Mouse (Mus musculus): ENCODE data around the gene Dbndd2. TPM values are rescaled to one million over a fixed set of nuclear protein-coding genes. Genes with fewer than 3 reads are reported as not detected.
A peak's percentile ranks its signal among the peaks of the same experiment; 100 is the strongest.

Dbndd2 gene
- total RNA-seq, 1 experiment: 4.2 TPM

DNA sequence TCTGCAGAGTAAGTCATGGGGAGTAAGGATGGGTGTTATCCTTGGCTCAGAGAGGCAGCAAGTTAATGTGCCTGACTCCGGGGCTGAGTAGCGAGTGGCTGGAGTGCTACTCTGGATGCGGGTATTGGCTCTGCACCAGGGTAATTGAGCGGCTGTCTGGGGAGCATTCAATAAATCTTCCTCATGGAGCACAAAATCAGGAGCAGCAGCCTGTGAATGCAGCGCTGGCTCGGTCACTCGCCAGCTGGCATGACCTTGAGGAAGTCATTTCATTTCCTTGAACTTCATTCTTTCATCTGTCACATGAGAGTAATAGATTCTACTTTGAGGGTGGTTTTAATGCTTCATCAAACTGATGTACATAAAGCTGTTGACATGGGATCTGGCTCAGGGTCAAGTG is 14.6 kb downstream of the Dbndd2 start:
- Histone ChIP-seq H3K4me3 (ENCODE audit: insufficient read depth in 1 of 2, low read depth in 1 of 2, low read length in 2 of 2, poor library complexity in 1 of 2, severe bottlenecking in 1 of 2) (no peak overlapping the region), H3K9me3 (ENCODE audit: control insufficient read depth, insufficient read depth, low read depth, low read length) (no peaks in the 10 kb centered on the region), H3K27ac (ENCODE audit: insufficient read depth, low read depth, low read length, poor library complexity, severe bottlenecking) (no peak overlapping the region), H3K36me3 (ENCODE audit: control insufficient read depth, insufficient read depth, low read length, poor library complexity, severe bottlenecking) (peaks cover 26% of the 10 kb centered on the region), H3K4me1 (ENCODE audit: control insufficient read depth in 2 of 2, insufficient read depth in 2 of 2, low read length in 2 of 2, poor library complexity in 1 of 2) (no peaks in the 10 kb centered on the region; a peak in 1 of 4 replicates), H3K9ac (ENCODE audit: insufficient read depth, low read depth, low read length, poor library complexity, severe bottlenecking) (no peak overlapping the region)
- DNase-seq (ENCODE audit: low read depth, low spot score): no peak
- in situ Hi-C loops (cut with MboI; ENCODE audit: low sequenced_read_pairs in 2 of 2, unreplicated experiment in 2 of 2): no loop called here
- TF ChIP-seq CHD2 (IDR thresholded peaks at IDR 0.05; ENCODE audit: low read depth, low read length) (no peak), ZNF384 (IDR thresholded peaks at IDR 0.05; ENCODE audit: low read depth, low read length) (no peak), HCFC1 (IDR thresholded peaks at IDR 0.05; ENCODE audit: borderline replicate concordance, insufficient read depth, low read length) (no peak), ZC3H11A (IDR thresholded peaks at IDR 0.05; ENCODE audit: borderline replicate concordance, low read depth, low read length) (no peak), MAFK (IDR thresholded peaks at IDR 0.05; ENCODE audit: insufficient read depth, low read depth, low read length) (no peak)

DNA sequence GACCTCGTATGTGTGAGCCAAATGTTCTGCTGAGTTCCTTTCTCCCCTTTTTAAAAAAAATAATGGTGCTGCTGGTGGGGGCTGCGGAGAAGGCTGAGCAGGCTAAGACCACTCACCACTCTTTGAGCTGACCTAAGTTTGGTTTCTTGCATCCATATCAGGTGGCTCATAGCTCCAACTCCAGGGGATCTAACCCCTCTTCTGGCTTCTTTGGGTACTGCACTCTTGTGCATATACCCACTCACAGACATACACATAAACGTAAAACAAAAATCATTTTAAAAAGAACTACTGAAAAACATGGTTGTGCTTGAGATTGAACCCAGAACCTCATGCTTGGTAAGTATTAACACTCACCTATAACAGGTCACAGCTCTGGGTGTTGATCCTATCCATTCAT is 19.0 kb downstream of the Dbndd2 start:
- Histone ChIP-seq H3K9me3 (ENCODE audit: control insufficient read depth, insufficient read depth, low read depth, low read length) (no peaks in the 10 kb centered on the region), H3K4me3 (ENCODE audit: insufficient read depth in 1 of 2, low read depth in 1 of 2, low read length in 2 of 2, poor library complexity in 1 of 2, severe bottlenecking in 1 of 2) (no peak overlapping the region), H3K27ac (ENCODE audit: insufficient read depth, low read depth, low read length, poor library complexity, severe bottlenecking) (no peak overlapping the region), H3K4me1 (ENCODE audit: control insufficient read depth in 2 of 2, insufficient read depth in 2 of 2, low read length in 2 of 2, poor library complexity in 1 of 2) (peaks cover 3 to 15% of the 10 kb centered on the region in 2 experiments; a peak in 3 of 4 replicates), H3K9ac (ENCODE audit: insufficient read depth, low read depth, low read length, poor library complexity, severe bottlenecking) (no peak overlapping the region), H3K36me3 (ENCODE audit: control insufficient read depth, insufficient read depth, low read length, poor library complexity, severe bottlenecking) (peaks cover 30% of the 10 kb centered on the region)
- in situ Hi-C loops (cut with MboI; ENCODE audit: low sequenced_read_pairs in 2 of 2, unreplicated experiment in 2 of 2): no loop called here
- no peak for TF ChIP-seq HCFC1 (IDR thresholded peaks at IDR 0.05; ENCODE audit: borderline replicate concordance, insufficient read depth, low read length)
- TF ChIP-seq CHD2 (IDR thresholded peaks at IDR 0.05; ENCODE audit: low read depth, low read length): no peak
- no peak for TF ChIP-seq MAFK (IDR thresholded peaks at IDR 0.05; ENCODE audit: insufficient read depth, low read depth, low read length)
- no peak for TF ChIP-seq ZNF384 (IDR thresholded peaks at IDR 0.05; ENCODE audit: low read depth, low read length)
- no peak for TF ChIP-seq ZC3H11A (IDR thresholded peaks at IDR 0.05; ENCODE audit: borderline replicate concordance, low read depth, low read length)
- DNase-seq (ENCODE audit: low read depth, low spot score): no peak

DNA sequence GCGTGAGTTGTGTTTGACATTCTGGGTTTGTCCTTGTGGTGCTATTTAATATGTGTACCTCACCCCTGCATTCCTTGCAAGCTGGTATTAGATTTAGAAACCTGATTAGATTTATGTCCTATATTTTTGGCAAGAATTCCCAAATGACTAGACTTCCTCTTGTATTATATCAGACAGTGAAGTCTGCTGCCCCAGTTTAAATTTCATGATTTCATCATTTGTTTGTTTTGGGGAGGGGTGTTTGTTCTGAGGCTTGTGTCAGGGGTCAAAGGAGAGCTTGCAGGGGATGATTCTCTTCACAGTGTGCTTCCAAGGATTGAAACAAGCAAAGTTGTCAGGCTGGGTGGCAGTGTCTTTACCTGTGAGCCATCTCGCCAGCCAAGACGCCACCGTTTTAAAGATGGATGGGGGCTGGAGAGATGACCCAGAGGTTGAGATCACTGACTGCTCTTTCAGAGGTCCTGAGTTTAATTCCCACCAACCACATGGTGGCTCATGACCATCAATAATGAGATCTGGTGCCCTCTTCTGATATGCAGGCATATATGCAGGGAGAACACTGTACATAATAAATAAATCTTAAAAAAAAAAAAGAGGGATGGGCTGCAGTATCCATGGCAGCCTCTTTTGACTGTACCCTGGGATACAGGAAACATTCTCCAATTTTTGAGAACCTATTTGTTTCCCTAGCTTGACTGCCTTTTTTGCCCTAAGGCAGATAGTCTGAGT is 19.9 kb downstream of the Dbndd2 start:
- H3K9ac ChIP-seq (ENCODE audit: insufficient read depth, low read depth, low read length, poor library complexity, severe bottlenecking): no peak overlapping the region
- in situ Hi-C loops (cut with MboI; ENCODE audit: low sequenced_read_pairs in 2 of 2, unreplicated experiment in 2 of 2): no loop called here
- H3K9me3 ChIP-seq (ENCODE audit: control insufficient read depth, insufficient read depth, low read depth, low read length): no peaks in the 10 kb centered on the region
- H3K27ac ChIP-seq (ENCODE audit: insufficient read depth, low read depth, low read length, poor library complexity, severe bottlenecking): no peak overlapping the region
- H3K4me3 ChIP-seq (ENCODE audit: insufficient read depth in 1 of 2, low read depth in 1 of 2, low read length in 2 of 2, poor library complexity in 1 of 2, severe bottlenecking in 1 of 2): no peak overlapping the region
- H3K36me3 ChIP-seq (ENCODE audit: control insufficient read depth, insufficient read depth, low read length, poor library complexity, severe bottlenecking): peaks cover 21% of the 10 kb centered on the region
- H3K4me1 ChIP-seq (ENCODE audit: control insufficient read depth in 2 of 2, insufficient read depth in 2 of 2, low read length in 2 of 2, poor library complexity in 1 of 2): peaks cover 3 to 16% of the 10 kb centered on the region in 2 experiments; a peak in 3 of 4 replicates
- TF ChIP-seq HCFC1 (IDR thresholded peaks at IDR 0.05; ENCODE audit: borderline replicate concordance, insufficient read depth, low read length) (no peak), ZC3H11A (IDR thresholded peaks at IDR 0.05; ENCODE audit: borderline replicate concordance, low read depth, low read length) (no peak), CHD2 (IDR thresholded peaks at IDR 0.05; ENCODE audit: low read depth, low read length) (no peak), ZNF384 (IDR thresholded peaks at IDR 0.05; ENCODE audit: low read depth, low read length) (no peak), MAFK (IDR thresholded peaks at IDR 0.05; ENCODE audit: insufficient read depth, low read depth, low read length) (no peak)
- no peak for DNase-seq (ENCODE audit: low read depth, low spot score)

- no peak for TF ChIP-seq ZNF384 (IDR thresholded peaks at IDR 0.05; ENCODE audit: low read depth, low read length)
- TF ChIP-seq ZC3H11A (IDR thresholded peaks at IDR 0.05; ENCODE audit: borderline replicate concordance, low read depth, low read length): no peak
- TF ChIP-seq MAFK (IDR thresholded peaks at IDR 0.05; ENCODE audit: insufficient read depth, low read depth, low read length): no peak
- TF ChIP-seq HCFC1 (IDR thresholded peaks at IDR 0.05; ENCODE audit: borderline replicate concordance, insufficient read depth, low read length): no peak
- no peak for DNase-seq (ENCODE audit: low read depth, low spot score)
- no peaks in the 10 kb centered on the region for H3K9me3 ChIP-seq (ENCODE audit: control insufficient read depth, insufficient read depth, low read depth, low read length)
- in situ Hi-C loops (cut with MboI; ENCODE audit: low sequenced_read_pairs in 2 of 2, unreplicated experiment in 2 of 2): no loop called here
- H3K27ac ChIP-seq (ENCODE audit: insufficient read depth, low read depth, low read length, poor library complexity, severe bottlenecking): no peak overlapping the region; the same call in 1 of the 2 replicates
- H3K36me3 ChIP-seq (ENCODE audit: control insufficient read depth, insufficient read depth, low read length, poor library complexity, severe bottlenecking): peaks cover 8% of the 10 kb centered on the region
- H3K9ac ChIP-seq (ENCODE audit: insufficient read depth, low read depth, low read length, poor library complexity, severe bottlenecking): no peak overlapping the region
- peak overlapping the region in 1 of 2 experiments; percentile 22; a peak in 1 of 4 replicates for H3K4me3 ChIP-seq (ENCODE audit: insufficient read depth in 1 of 2, low read depth in 1 of 2, low read length in 2 of 2, poor library complexity in 1 of 2, severe bottlenecking in 1 of 2)
- peaks cover 3 to 23% of the 10 kb centered on the region in 2 experiments; a peak in 3 of 4 replicates for H3K4me1 ChIP-seq (ENCODE audit: control insufficient read depth in 2 of 2, insufficient read depth in 2 of 2, low read length in 2 of 2, poor library complexity in 1 of 2)
Measured at GRCm38 (mm10) chr2:164507811-164508210, 21.9 kb downstream of the Dbndd2 start.
